Mouse (Mus musculus) lung, embryonic 14.5 days (tissue): Measurements from ENCODE around the gene Elf2. TPM values are rescaled to one million over a fixed set of nuclear protein-coding genes. Genes with fewer than 3 reads are reported as not detected.

ENCODE experiments used
- ATAC-seq: fragments of 200-750 bp; cut with Nextera tagmentation; 2 replicates; pipeline ENCODE4 v1.8.0; 2017; ENCODE audit warnings: mild to moderate bottlenecking, moderate TSS enrichment, moderate library complexity; ENCODE audit not compliant: insufficient read depth
- DNase-seq: peaks from one replicate; pipeline ENCODE4 v3.0.0-alpha.2; 2015
- H3K27ac ChIP-seq: fragments of 300-500 bp; sonication (generic); 2 replicates; pipeline ENCODE4 v1.5.1; 2014; ENCODE audit warnings: low read depth, mild to moderate bottlenecking, moderate library complexity
- H3K27me3 ChIP-seq: fragments of 300-500 bp; sonication (generic); 2 replicates; pipeline ENCODE4 v1.6.1; 2014; ENCODE audit warnings: low read length, control low read depth; ENCODE audit not compliant: insufficient read depth
- H3K36me3 ChIP-seq: fragments of 300-500 bp; sonication (generic); 2 replicates; pipeline ENCODE4 v1.6.1; 2014; ENCODE audit warnings: control low read depth; ENCODE audit not compliant: insufficient read depth
- H3K4me1 ChIP-seq: fragments of 300-500 bp; sonication (generic); 2 replicates; pipeline ENCODE4 v1.6.1; 2014; ENCODE audit warnings: antibody characterized with exemption, control low read depth; ENCODE audit not compliant: insufficient read depth
- H3K4me2 ChIP-seq: fragments of 300-500 bp; sonication (generic); 2 replicates; pipeline ENCODE4 v1.6.1; 2014; ENCODE audit warnings: mild to moderate bottlenecking
- H3K4me3 ChIP-seq: fragments of 300-500 bp; sonication (generic); 2 replicates; pipeline ENCODE4 v1.5.1; 2014; ENCODE audit warnings: low read depth, low read length
- H3K9ac ChIP-seq: fragments of 300-500 bp; sonication (generic); 2 replicates; pipeline ENCODE4 v1.6.1; 2014
- H3K9me3 ChIP-seq: fragments of 300-500 bp; sonication (generic); 2 replicates; pipeline ENCODE4 v1.6.1; 2016; ENCODE audit warnings: low read depth, low read length, control low read depth
- CTCF ChIP-seq: IDR thresholded peaks from 2 replicates; pipeline ENCODE4 v1.5.1; 2016; ENCODE audit warnings: antibody characterized with exemption, low read depth
- WGBS: fragments of 180-500 bp; shearing (Covaris S2); extraction: QIAGEN DNeasy Blood & Tissue Kit; methylation state at CpG from one replicate; pipeline ENCODE4 v1.1.7; 2014; 5-methylcytosine and 5-hydroxymethylcytosine counted together
- polyA plus RNA-seq: library from polyadenylated mRNA; unstranded; fragments of >200 nt; fragmentation: Nextera tagmentation; extraction: Ambion mirVana; gene quantifications from 2 replicates; pipeline ENCODE4 v1.2.1, GENCODE M21; 2014

The Elf2 gene
- polyA plus RNA-seq, 1 experiment from 2014 or later: 60.8 TPM

GRCm38 (mm10) chr3:51232205-51232910, 108.1 kb downstream of the Elf2 start:
- 79% methylated on average over 3 of the region's 3 CpGs for whole genome bisulfite sequencing
- Histone ChIP-seq H3K9ac (no peak overlapping the region), H3K36me3 (no peaks in the 10 kb centered on the region), H3K4me1 (peaks cover 6% of the 10 kb centered on the region; the same call in 1 of the 2 replicates), H3K27me3 (no peaks in the 10 kb centered on the region), H3K27ac (no peak overlapping the region), H3K4me2 (no peak overlapping the region), H3K9me3 (no peaks in the 10 kb centered on the region), H3K4me3 (no peak overlapping the region)
- ATAC-seq (no peak), DNase-seq (no peak)
- TF ChIP-seq CTCF: no peak

- Histone ChIP-seq H3K27ac (peak overlapping the region; percentile 32; the same call in 1 of the 2 replicates), H3K4me1 (peaks cover 6% of the 10 kb centered on the region; the same call in 1 of the 2 replicates), H3K4me2 (no peak overlapping the region), H3K9me3 (no peaks in the 10 kb centered on the region), H3K27me3 (no peaks in the 10 kb centered on the region), H3K9ac (no peak overlapping the region), H3K36me3 (no peaks in the 10 kb centered on the region), H3K4me3 (no peak overlapping the region)
- WGBS: 49% methylated on average over 3 of the region's 3 CpGs
- TF ChIP-seq CTCF: no peak
- DNase-seq (no peak), ATAC-seq (no peak)
Observed at GRCm38 (mm10) chr3:51231499-51231898, 109.0 kb downstream of the Elf2 start.

GRCm38 (mm10) chr3:51230886-51231285, 109.6 kb downstream of the Elf2 start:
- WGBS: 64% methylated on average over 5 of the region's 5 CpGs
- H3K4me2 ChIP-seq: no peak overlapping the region; the same call in 1 of the 2 replicates
- ATAC-seq: no peak
- no peak for TF ChIP-seq CTCF
- no peak overlapping the region for H3K4me3 ChIP-seq
- H3K36me3 ChIP-seq: no peaks in the 10 kb centered on the region
- H3K27ac ChIP-seq: 0 out of 2 replicates have a peak overlapping the region, but pooled peaks have one; percentile 32
- H3K27me3 ChIP-seq: no peaks in the 10 kb centered on the region
- H3K9ac ChIP-seq: no peak overlapping the region
- no peaks in the 10 kb centered on the region for H3K9me3 ChIP-seq
- peaks cover 11% of the 10 kb centered on the region for H3K4me1 ChIP-seq
- no peak for DNase-seq

GRCm38 (mm10) chr3:51230146-51230835, 110.2 kb downstream of the Elf2 start:
- peaks cover 12% of the 10 kb centered on the region for H3K4me1 ChIP-seq
- WGBS: 79% methylated on average over 6 of the region's 6 CpGs
- peak overlapping the region; percentile 47; the same call in 1 of the 2 replicates for H3K27ac ChIP-seq
- H3K27me3 ChIP-seq: no peaks in the 10 kb centered on the region
- H3K36me3 ChIP-seq: no peaks in the 10 kb centered on the region
- no peak for DNase-seq
- no peak overlapping the region for H3K9ac ChIP-seq
- TF ChIP-seq CTCF: no peak
- no peak overlapping the region for H3K4me3 ChIP-seq
- no peak for ATAC-seq
- H3K9me3 ChIP-seq: no peaks in the 10 kb centered on the region
- no peak overlapping the region; the same call in 1 of the 2 replicates for H3K4me2 ChIP-seq

- no peak for ATAC-seq
- Histone ChIP-seq H3K4me1 (peaks cover 10% of the 10 kb centered on the region), H3K4me3 (no peak overlapping the region), H3K36me3 (no peaks in the 10 kb centered on the region), H3K27ac (no peak overlapping the region), H3K9ac (no peak overlapping the region), H3K9me3 (no peaks in the 10 kb centered on the region), H3K27me3 (no peaks in the 10 kb centered on the region), H3K4me2 (no peak overlapping the region)
- no peak for DNase-seq
- TF ChIP-seq CTCF: no peak
- WGBS: 59% methylated on average over 3 of the region's 3 CpGs
Observed at GRCm38 (mm10) chr3:51229226-51229625, 111.2 kb downstream of the Elf2 start.

DNA sequence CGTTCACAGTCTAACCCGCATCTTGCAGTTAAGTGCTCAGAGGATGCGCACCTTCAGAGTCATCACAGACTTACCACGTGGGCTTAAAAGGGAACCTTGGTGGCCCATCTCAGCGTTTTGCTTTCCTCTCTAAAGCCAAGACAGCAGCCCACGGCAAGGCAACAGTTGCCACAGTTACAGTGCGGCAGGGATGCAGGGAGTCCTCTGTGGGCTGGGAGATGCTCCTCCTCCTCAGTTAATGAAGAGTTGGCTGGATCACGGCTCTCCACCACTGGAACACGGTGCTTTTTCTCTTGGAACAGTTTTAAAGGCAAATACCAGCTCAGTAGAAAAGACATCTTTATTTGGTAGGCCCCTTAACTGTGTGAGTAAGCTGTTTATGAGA, 111.7 kb downstream of the Elf2 start:
- Histone ChIP-seq H3K27ac (no peak overlapping the region), H3K9me3 (no peaks in the 10 kb centered on the region), H3K4me1 (peaks cover 11% of the 10 kb centered on the region), H3K9ac (no peak overlapping the region), H3K4me2 (no peak overlapping the region), H3K36me3 (no peaks in the 10 kb centered on the region), H3K4me3 (no peak overlapping the region), H3K27me3 (no peaks in the 10 kb centered on the region)
- ATAC-seq (no peak), DNase-seq (no peak)
- 74% methylated on average over 9 of the region's 9 CpGs for WGBS
- no peak for TF ChIP-seq CTCF
